ENCODE assay signal across 13 mouse cellular contexts in the genomic region with DNA sequence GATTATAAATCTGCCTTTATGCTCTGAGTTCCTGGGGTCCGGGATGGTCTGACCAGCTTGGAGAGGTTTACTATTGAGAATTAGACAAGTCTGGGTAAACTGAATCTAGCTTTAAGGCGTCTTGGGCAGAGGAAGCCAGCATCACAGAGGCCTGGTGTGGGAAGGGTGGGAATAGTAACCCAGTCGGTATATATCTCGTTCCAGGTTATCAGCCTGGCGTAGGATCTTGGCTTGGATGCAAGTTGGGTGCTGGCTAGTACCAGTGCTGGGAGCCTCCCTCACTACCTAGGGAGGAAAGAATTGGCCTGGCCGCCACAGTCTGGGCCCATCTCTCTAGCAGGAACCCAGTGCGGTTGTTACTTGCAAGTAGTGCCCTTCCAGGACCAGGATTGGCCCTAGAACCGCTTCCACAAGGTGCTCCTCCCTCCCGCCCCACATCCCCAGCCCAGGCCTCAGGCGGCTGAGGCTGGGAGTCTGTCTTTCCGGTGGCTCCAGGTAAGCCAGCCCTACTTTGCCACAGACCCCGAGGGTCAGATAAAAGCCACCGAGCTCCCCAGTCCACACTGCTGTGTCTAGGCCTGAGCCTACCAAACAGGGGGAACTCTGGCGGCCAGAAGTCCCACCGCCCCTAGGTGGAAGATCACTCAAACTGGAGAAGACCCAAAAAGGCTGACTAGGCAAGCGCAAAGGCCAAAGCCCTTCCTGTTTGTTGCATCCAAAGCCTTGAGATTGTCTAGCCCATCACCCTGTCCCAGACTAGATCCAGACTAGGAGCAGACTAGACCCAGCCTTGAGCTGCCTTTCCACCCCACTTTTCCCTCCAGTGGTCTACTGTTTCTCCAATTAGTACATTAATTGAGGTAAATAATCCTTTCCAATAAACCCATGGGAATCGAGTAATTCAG. TPM values are rescaled to one million over a fixed set of nuclear protein-coding genes. Genes with fewer than 3 reads are reported as not detected.
DNase-seq lines count a peak whose midpoint lies in the region; ATAC-seq and TF ChIP-seq lines count a peak whose summit lies in the region.
"Had no signal": no experiment of that assay in that cellular context is flagged by ENCODE, and none has a peak within 500 bp of the region (broad histone marks: within the 10 kb centered on the region; RNA-seq: fewer than 3 reads in every experiment).

No protein-coding gene starts in this region.

- TF ChIP-seq CTCF in hindbrain, postnatal 0 days (IDR thresholded peaks at IDR 0.05; ENCODE audit: low read depth): no peak

- peaks cover 80% of the 10 kb centered on the region for H3K27me3 ChIP-seq in hindbrain, embryonic 11.5 days (ENCODE audit: control insufficient read depth, insufficient read depth, low read length)
- H3K27me3 ChIP-seq in hindbrain, postnatal 0 days (ENCODE audit: insufficient read depth, low read length): peaks cover 81% of the 10 kb centered on the region
- H3K27me3 ChIP-seq in embryonic facial prominence, embryonic 11.5 days (ENCODE audit: control insufficient read depth, insufficient read depth, low read length): peaks cover 70% of the 10 kb centered on the region
- peaks cover 84% of the 10 kb centered on the region for H3K27me3 ChIP-seq in limb, embryonic 14.5 days (ENCODE audit: control insufficient read depth, insufficient read depth, low read length)

- TF ChIP-seq POLR2A in limb, embryonic 14.5 days (IDR thresholded peaks at IDR 0.05; ENCODE audit: borderline replicate concordance, extremely low read depth, insufficient read depth, insufficient read length): no peak

- no peaks in the 10 kb centered on the region for H3K9me3 ChIP-seq in hindbrain, embryonic 11.5 days (ENCODE audit: control insufficient read depth, low read length)
- no peaks in the 10 kb centered on the region for H3K9me3 ChIP-seq in hindbrain, postnatal 0 days (ENCODE audit: low read length)
- H3K9me3 ChIP-seq in embryonic facial prominence, embryonic 11.5 days (replicated peaks; ENCODE audit: control insufficient read depth, low read length): no peaks in the 10 kb centered on the region
- no peaks in the 10 kb centered on the region for H3K9me3 ChIP-seq in limb, embryonic 14.5 days (ENCODE audit: control insufficient read depth, low read length)
- H3K9me3 ChIP-seq: G1E had no signal

- no peak overlapping the region for H3K27ac ChIP-seq in hindbrain, embryonic 11.5 days (ENCODE audit: low read depth, low read length)
- no peak overlapping the region for H3K27ac ChIP-seq in hindbrain, postnatal 0 days
- no peak overlapping the region for H3K27ac ChIP-seq in embryonic facial prominence, embryonic 11.5 days (replicated peaks; ENCODE audit: low read depth, low read length)
- H3K27ac ChIP-seq in limb, embryonic 14.5 days (replicated peaks; ENCODE audit: low read depth, low read length): no peak overlapping the region

- no peak for ATAC-seq in hindbrain, embryonic 11.5 days (ENCODE audit: low FRiP score)
- no peak for ATAC-seq in hindbrain, postnatal 0 days
- ATAC-seq in embryonic facial prominence, embryonic 11.5 days (replicated peaks; ENCODE audit: insufficient number of reproducible peaks, low FRiP score, low TSS enrichment, low read depth): no peak
- no peak for ATAC-seq in limb, embryonic 14.5 days (ENCODE audit: low FRiP score, low read depth)
- ATAC-seq in erythroid progenitor cell, adult 5-6 weeks (replicated peaks; ENCODE audit: low FRiP score, poor library complexity, severe bottlenecking): no peak
- ATAC-seq: forebrain, embryonic 14.5 days had no signal

- DNase-seq in embryo, embryonic 11 days: peak; percentile 35
- no peak for DNase-seq in embryo, embryonic 10 days (ENCODE audit: low spot score)
- peak; percentile 66 for DNase-seq in hindbrain, embryonic 11.5 days (ENCODE audit: low spot score)
- DNase-seq in hindbrain, postnatal 0 days (ENCODE audit: low spot score): no peak
- DNase-seq in embryonic facial prominence, embryonic 11.5 days (ENCODE audit: low spot score): no peak
- no peak for DNase-seq in limb, embryonic 14.5 days (ENCODE audit: low spot score)
- no peak for DNase-seq in thymus, postnatal 25 days
- DNase-seq: kidney, adult 8-10 months; lung, postnatal 14 days had no signal

- H3K36me3 ChIP-seq in hindbrain, embryonic 11.5 days (ENCODE audit: control insufficient read depth, insufficient read depth, low read length): no peaks in the 10 kb centered on the region
- H3K36me3 ChIP-seq in hindbrain, postnatal 0 days (ENCODE audit: insufficient read depth, low read length): no peaks in the 10 kb centered on the region
- H3K36me3 ChIP-seq in embryonic facial prominence, embryonic 11.5 days (replicated peaks; ENCODE audit: control insufficient read depth, insufficient read depth, low read depth, low read length): no peaks in the 10 kb centered on the region
- no peaks in the 10 kb centered on the region for H3K36me3 ChIP-seq in limb, embryonic 14.5 days (ENCODE audit: control insufficient read depth, insufficient read depth, low read length)
- H3K36me3 ChIP-seq: G1E had no signal

- WGBS in hindbrain, embryonic 11.5 days: 6% methylated on average over 17 of the region's 17 CpGs
- WGBS in hindbrain, postnatal 0 days: 28% methylated on average over 17 of the region's 17 CpGs
- 7% methylated on average over 17 of the region's 17 CpGs for WGBS in embryonic facial prominence, embryonic 11.5 days
- WGBS in limb, embryonic 14.5 days: 36% methylated on average over 17 of the region's 17 CpGs

- H3K9ac ChIP-seq in hindbrain, embryonic 11.5 days (ENCODE audit: low read depth, low read length): no peak overlapping the region
- no peak overlapping the region for H3K9ac ChIP-seq in hindbrain, postnatal 0 days (replicated peaks; ENCODE audit: low read length)
- H3K9ac ChIP-seq in embryonic facial prominence, embryonic 11.5 days (replicated peaks; ENCODE audit: low read length): no peak overlapping the region
- 0 out of 2 replicates have a peak overlapping the region, but pooled peaks have one; percentile 21 for H3K9ac ChIP-seq in limb, embryonic 14.5 days (ENCODE audit: low read depth, low read length, severe bottlenecking)

- H3K4me1 ChIP-seq in hindbrain, embryonic 11.5 days (replicated peaks; ENCODE audit: control insufficient read depth, insufficient read depth, low read length): peaks cover 7% of the 10 kb centered on the region; the same call in 1 of the 2 replicates
- no peaks in the 10 kb centered on the region for H3K4me1 ChIP-seq in hindbrain, postnatal 0 days (ENCODE audit: insufficient read depth, low read length)
- peaks cover 3% of the 10 kb centered on the region; the same call in 1 of the 2 replicates for H3K4me1 ChIP-seq in embryonic facial prominence, embryonic 11.5 days (ENCODE audit: control insufficient read depth, insufficient read depth, low read length)
- H3K4me1 ChIP-seq in limb, embryonic 14.5 days (ENCODE audit: control insufficient read depth, insufficient read depth, low read length): peaks cover 36% of the 10 kb centered on the region

- H3K4me3 ChIP-seq in hindbrain, embryonic 11.5 days (ENCODE audit: low read depth, low read length): no peak overlapping the region
- H3K4me3 ChIP-seq in hindbrain, postnatal 0 days (ENCODE audit: low read length): no peak overlapping the region
- peak overlapping the region; percentile 16; the same call in 1 of the 2 replicates for H3K4me3 ChIP-seq in embryonic facial prominence, embryonic 11.5 days (ENCODE audit: low read depth, low read length)
- peak overlapping the region; percentile 7 for H3K4me3 ChIP-seq in limb, embryonic 14.5 days (replicated peaks; ENCODE audit: low read length)

- no peak overlapping the region for H3K4me2 ChIP-seq in hindbrain, embryonic 11.5 days (replicated peaks; ENCODE audit: low read depth, low read length)
- no peak overlapping the region for H3K4me2 ChIP-seq in hindbrain, postnatal 0 days (ENCODE audit: low read depth, low read length)
- no peak overlapping the region for H3K4me2 ChIP-seq in embryonic facial prominence, embryonic 11.5 days (ENCODE audit: low read depth, low read length)
- H3K4me2 ChIP-seq in limb, embryonic 14.5 days (replicated peaks; ENCODE audit: low read depth, low read length, severe bottlenecking): peak overlapping the region; percentile 72

RNA-seq across cellular contexts. Expression of a gene that starts 2.5 kb away (rescaled TPM):
- polyA plus RNA-seq in hindbrain, embryonic 11.5 days (2014; fragmentation: Nextera tagmentation; extraction: Ambion mirVana): 0.21 TPM in 1 of 2 replicates, not detected in the other
- total RNA-seq in hindbrain, postnatal 0 days (2014; rRNA removed): not detected in 2 replicates
- not detected in 2 replicates for polyA plus RNA-seq in hindbrain, postnatal 0 days (2015; fragmentation: Nextera tagmentation; extraction: Ambion mirVana)
- polyA plus RNA-seq in embryonic facial prominence, embryonic 11.5 days (2014; fragmentation: Nextera tagmentation; extraction: Ambion mirVana): 8.2 and 11.9 TPM in 2 replicates
- 2.2 and 2.6 TPM in 2 replicates for polyA plus RNA-seq in limb, embryonic 14.5 days (2012; rRNA removed)
- polyA plus RNA-seq in limb, embryonic 14.5 days (2014; fragmentation: Nextera tagmentation; extraction: Ambion mirVana): 1.6 and 1.7 TPM in 2 replicates
- total RNA-seq in erythroid progenitor cell, adult 5-6 weeks (2015; ENCODE audit: low replicate concordance): not detected in 2 replicates
- total RNA-seq in erythroid progenitor cell, adult 5-6 weeks (2017; ENCODE audit: low replicate concordance): not detected in 2 replicates
- total RNA-seq: G1E; left cerebral cortex, postnatal 36 days had no signal
- polyA plus RNA-seq: forebrain, embryonic 14.5 days; G1E had no signal

RNA-seq across cellular contexts. Expression of a gene that starts 28.7 kb away (rescaled TPM):
- polyA plus RNA-seq in hindbrain, embryonic 11.5 days (2014; fragmentation: Nextera tagmentation; extraction: Ambion mirVana): 11.8 and 14.3 TPM in 2 replicates
- 25.3 and 31.0 TPM in 2 replicates for total RNA-seq in hindbrain, postnatal 0 days (2014; rRNA removed)
- polyA plus RNA-seq in hindbrain, postnatal 0 days (2015; fragmentation: Nextera tagmentation; extraction: Ambion mirVana): 10.7 and 12.4 TPM in 2 replicates
- polyA plus RNA-seq in embryonic facial prominence, embryonic 11.5 days (2014; fragmentation: Nextera tagmentation; extraction: Ambion mirVana): 15.0 and 16.2 TPM in 2 replicates
- polyA plus RNA-seq in limb, embryonic 14.5 days (2012; rRNA removed): 27.3 and 31.4 TPM in 2 replicates
- polyA plus RNA-seq in limb, embryonic 14.5 days (2014; fragmentation: Nextera tagmentation; extraction: Ambion mirVana): 20.7 and 21.7 TPM in 2 replicates
- total RNA-seq in erythroid progenitor cell, adult 5-6 weeks (2015; ENCODE audit: low replicate concordance): 1.8 and 11.7 TPM in 2 replicates
- total RNA-seq in erythroid progenitor cell, adult 5-6 weeks (2017; ENCODE audit: low replicate concordance): 1.3 and 5.9 TPM in 2 replicates

Comparison
In these comparisons a context has a peak if more than half of its experiments do, and no peak if none do; other contexts are left out.
1. DNase-seq: peak in embryo, embryonic 11 days (single experiment) and hindbrain, embryonic 11.5 days (single experiment); none in embryo, embryonic 10 days (single experiment), hindbrain, postnatal 0 days (single experiment), embryonic facial prominence, embryonic 11.5 days (single experiment), limb, embryonic 14.5 days (single experiment) and thymus, postnatal 25 days (single experiment).
2. H3K4me3 ChIP-seq: peak in embryonic facial prominence, embryonic 11.5 days (single experiment) and limb, embryonic 14.5 days (single experiment); none in hindbrain, embryonic 11.5 days (single experiment) and hindbrain, postnatal 0 days (single experiment).